ENCODE assay signal across 25 mouse cellular contexts in genomic region chr11:119641831-119642381, GRCm38 (mm10). TPM values are rescaled to one million over a fixed set of nuclear protein-coding genes. Genes with fewer than 3 reads are reported as not detected.
A peak's percentile ranks its signal among the peaks of the same experiment; 100 is the strongest.
DNase-seq lines count a peak whose midpoint lies in the region; ATAC-seq and TF ChIP-seq lines count a peak whose summit lies in the region.
"Had no signal": no experiment of that assay in that cellular context is flagged by ENCODE, and none has a peak within 500 bp of the region (broad histone marks: within the 10 kb centered on the region; RNA-seq: fewer than 3 reads in every experiment).

No protein-coding gene starts in this region.

- TF ChIP-seq CTCF in layer of hippocampus, adult 2 months (conservative IDR thresholded peaks at IDR 0.05), result no peak

- 93% methylated on average over 9 of the region's 9 CpGs for WGBS in midbrain, embryonic 11.5 days
- WGBS in midbrain, embryonic 16.5 days, result 87% methylated on average over 9 of the region's 9 CpGs

- H3K4me2 ChIP-seq in midbrain, embryonic 11.5 days, result no peak overlapping the region
- no peak overlapping the region for H3K4me2 ChIP-seq in midbrain, embryonic 16.5 days (ENCODE audit: low read length)
- H3K4me2 ChIP-seq: embryonic facial prominence, embryonic 12.5 days; forebrain, embryonic 13.5 days; heart, embryonic 13.5 days; liver, embryonic 11.5 days; neural tube, embryonic 13.5 days had no signal

- no peak overlapping the region for H3K9ac ChIP-seq in midbrain, embryonic 11.5 days (ENCODE audit: low read length)
- H3K9ac ChIP-seq in midbrain, embryonic 16.5 days (ENCODE audit: low read depth, low read length), result no peak overlapping the region
- H3K9ac ChIP-seq: embryonic facial prominence, embryonic 12.5 days; forebrain, embryonic 13.5 days; heart, embryonic 13.5 days; neural tube, embryonic 13.5 days had no signal

- peak; percentile 27 to 40 for DNase-seq in heart, adult 18-20 months
- no peak for DNase-seq in heart, postnatal 25 days (ENCODE audit: low spot score)
- peak; percentile 76 for DNase-seq in midbrain, embryonic 11.5 days (ENCODE audit: low spot score, missing footprints)
- peak; percentile 69 for DNase-seq in cerebellum, adult 8-10 months
- peak; percentile 58 for DNase-seq in skeletal muscle tissue, adult 2 months (ENCODE audit: low read depth, low spot score)
- no peak for DNase-seq in layer of hippocampus, postnatal 36 days
- DNase-seq in layer of hippocampus, adult 2 months (ENCODE audit: low spot score in 2 of 2), result no peak
- DNase-seq: adrenal gland, postnatal 14 days; heart, postnatal 36 days; kidney, adult 11 months; kidney, postnatal 10 days; lung, adult 2 months; spleen, adult 18-20 months; thymus, postnatal 25 days had no signal

- H3K27me3 ChIP-seq in midbrain, embryonic 11.5 days (ENCODE audit: control insufficient read depth, insufficient read depth, low read length), result no peaks in the 10 kb centered on the region
- H3K27me3 ChIP-seq in midbrain, embryonic 16.5 days (ENCODE audit: control insufficient read depth, insufficient read depth, low read depth, low read length), result no peaks in the 10 kb centered on the region
- H3K27me3 ChIP-seq: embryonic facial prominence, embryonic 12.5 days; forebrain, embryonic 13.5 days; heart, embryonic 13.5 days; neural tube, embryonic 13.5 days had no signal

- H3K27ac ChIP-seq in midbrain, embryonic 11.5 days (ENCODE audit: low read depth, low read length), result no peak overlapping the region
- no peak overlapping the region for H3K27ac ChIP-seq in midbrain, embryonic 16.5 days (ENCODE audit: low read length)
- H3K27ac ChIP-seq in layer of hippocampus, adult 2 months, result no peak overlapping the region
- H3K27ac ChIP-seq: embryonic facial prominence, embryonic 12.5 days; forebrain, embryonic 13.5 days; heart, embryonic 13.5 days; limb, embryonic 10.5 days; neural tube, embryonic 13.5 days had no signal

- ATAC-seq in midbrain, embryonic 11.5 days (ENCODE audit: low FRiP score), result no peak
- no peak for ATAC-seq in midbrain, embryonic 16.5 days
- ATAC-seq: activated CD4-positive, CD25-positive, alpha-beta regulatory T cell, adult 4 months; forebrain, embryonic 13.5 days; hindbrain, embryonic 16.5 days had no signal

- peaks cover 31% of the 10 kb centered on the region for H3K4me1 ChIP-seq in midbrain, embryonic 11.5 days (ENCODE audit: control insufficient read depth, insufficient read depth, low read length)
- peaks cover 10% of the 10 kb centered on the region for H3K4me1 ChIP-seq in midbrain, embryonic 16.5 days (ENCODE audit: control insufficient read depth, insufficient read depth, low read length)

- intact Hi-C loops in heart, postnatal 25 days (cut with DNase I), result no loop called here

- no peaks in the 10 kb centered on the region for H3K36me3 ChIP-seq in midbrain, embryonic 11.5 days (ENCODE audit: control insufficient read depth, insufficient read depth, low read length)
- H3K36me3 ChIP-seq in midbrain, embryonic 16.5 days (ENCODE audit: control insufficient read depth, insufficient read depth, low read length), result no peaks in the 10 kb centered on the region
- H3K36me3 ChIP-seq: embryonic facial prominence, embryonic 12.5 days; heart, embryonic 13.5 days; limb, embryonic 10.5 days; neural tube, embryonic 13.5 days had no signal

- no peaks in the 10 kb centered on the region for H3K9me3 ChIP-seq in midbrain, embryonic 11.5 days (ENCODE audit: control insufficient read depth, low read length)
- H3K9me3 ChIP-seq in midbrain, embryonic 16.5 days (replicated peaks; ENCODE audit: control insufficient read depth, low read length, poor library complexity, severe bottlenecking), result no peaks in the 10 kb centered on the region
- H3K9me3 ChIP-seq: embryonic facial prominence, embryonic 12.5 days; forebrain, embryonic 13.5 days; G1E; heart, embryonic 13.5 days; limb, embryonic 10.5 days; neural tube, embryonic 13.5 days had no signal

- no peak overlapping the region for H3K4me3 ChIP-seq in midbrain, embryonic 11.5 days (ENCODE audit: low read depth, low read length)
- H3K4me3 ChIP-seq in midbrain, embryonic 16.5 days (ENCODE audit: low read depth, low read length), result no peak overlapping the region
- H3K4me3 ChIP-seq in layer of hippocampus, adult 2 months, result no peak overlapping the region
- H3K4me3 ChIP-seq: embryonic facial prominence, embryonic 12.5 days; erythroblast, embryonic 14.5 days; forebrain, embryonic 13.5 days; heart, embryonic 13.5 days; limb, embryonic 10.5 days; neural tube, embryonic 13.5 days had no signal

RNA-seq across cellular contexts. Expression of gene Rptor, which starts 39.2 kb away (rescaled TPM):
- total RNA-seq in heart, adult 18-20 months (2021), result 10 to 100 TPM; 30.4 to 34.0 TPM
- total RNA-seq in heart, postnatal 25 days (2021), result 10 to 100 TPM; 32.5 to 34.4 TPM
- 8.7 and 11.1 TPM in 2 replicates for polyA plus RNA-seq in midbrain, embryonic 11.5 days (2014; fragmentation: Nextera tagmentation; extraction: Ambion mirVana)
- polyA plus RNA-seq in midbrain, embryonic 16.5 days (2015; fragmentation: Nextera tagmentation; extraction: Ambion mirVana), result 9.9 and 10.4 TPM in 2 replicates
- 10 to 100 TPM; 63.9 to 65.0 TPM for total RNA-seq in layer of hippocampus, postnatal 36 days (2021)
- total RNA-seq in layer of hippocampus, adult 2 months (2021), result 10 to 100 TPM; 62.3 to 66.1 TPM

Comparison
In these comparisons a context has a peak if more than half of its experiments do, and no peak if none do; other contexts are left out.
1. DNase-seq: peak in heart, adult 18-20 months (2 of 2), midbrain, embryonic 11.5 days (single experiment), cerebellum, adult 8-10 months (single experiment) and skeletal muscle tissue, adult 2 months (single experiment); none in heart, postnatal 25 days (single experiment), layer of hippocampus, postnatal 36 days (0 of 2) and layer of hippocampus, adult 2 months (0 of 2).